Mouse (Mus musculus): ENCODE measurements around the gene Ewsr1. TPM values are rescaled to one million over a fixed set of nuclear protein-coding genes. Genes with fewer than 3 reads are reported as not detected.

The Ewsr1 gene
- polyA plus RNA-seq, 1 experiment, result 513 TPM

DNA sequence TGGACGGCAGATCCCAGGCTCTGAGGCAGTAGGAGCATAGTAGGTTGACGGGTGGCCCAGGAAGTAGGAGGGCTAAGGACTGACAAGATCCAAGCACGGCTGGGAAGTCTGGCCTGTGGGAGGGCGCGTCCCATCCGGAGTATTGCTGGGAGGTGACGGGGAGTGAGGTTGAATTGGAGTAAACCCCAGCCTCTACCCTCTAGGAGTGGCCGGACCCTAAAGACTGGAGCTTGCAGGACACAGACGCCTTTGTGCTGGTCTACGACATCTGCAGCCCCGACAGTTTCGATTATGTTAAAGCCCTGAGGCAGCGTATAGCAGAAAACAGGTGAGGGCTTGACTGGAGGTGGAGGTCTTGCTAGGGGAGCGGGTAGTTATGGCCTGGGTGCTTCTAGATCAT lies 39.8 kb downstream of the Ewsr1 start:
- no peak for DNase-seq (ENCODE audit: extremely low spot score in 1 of 2, low spot score in 1 of 2)

DNA sequence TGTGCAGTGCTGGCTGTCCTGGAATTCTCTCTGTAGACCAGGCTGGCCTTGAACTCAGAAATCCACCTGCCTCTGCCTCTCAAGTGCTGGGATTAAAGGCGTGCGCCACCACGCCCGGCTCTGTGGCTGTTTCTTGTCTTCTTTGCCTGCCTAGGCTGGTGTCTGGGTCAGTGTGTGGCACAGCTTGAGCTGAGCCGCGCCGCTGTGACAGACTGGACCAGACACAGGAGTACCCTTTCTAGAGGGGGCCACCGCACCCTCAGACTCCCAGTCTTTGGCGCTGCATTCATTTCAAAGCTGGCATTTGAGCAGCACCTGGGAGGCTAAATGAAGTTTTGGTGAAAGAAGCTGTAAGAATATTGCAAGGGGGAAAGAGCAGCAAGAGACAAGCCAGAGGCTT lies 40.3 kb downstream of the Ewsr1 start:
- DNase-seq (ENCODE audit: extremely low spot score in 1 of 2, low spot score in 1 of 2), result no peak

DNA sequence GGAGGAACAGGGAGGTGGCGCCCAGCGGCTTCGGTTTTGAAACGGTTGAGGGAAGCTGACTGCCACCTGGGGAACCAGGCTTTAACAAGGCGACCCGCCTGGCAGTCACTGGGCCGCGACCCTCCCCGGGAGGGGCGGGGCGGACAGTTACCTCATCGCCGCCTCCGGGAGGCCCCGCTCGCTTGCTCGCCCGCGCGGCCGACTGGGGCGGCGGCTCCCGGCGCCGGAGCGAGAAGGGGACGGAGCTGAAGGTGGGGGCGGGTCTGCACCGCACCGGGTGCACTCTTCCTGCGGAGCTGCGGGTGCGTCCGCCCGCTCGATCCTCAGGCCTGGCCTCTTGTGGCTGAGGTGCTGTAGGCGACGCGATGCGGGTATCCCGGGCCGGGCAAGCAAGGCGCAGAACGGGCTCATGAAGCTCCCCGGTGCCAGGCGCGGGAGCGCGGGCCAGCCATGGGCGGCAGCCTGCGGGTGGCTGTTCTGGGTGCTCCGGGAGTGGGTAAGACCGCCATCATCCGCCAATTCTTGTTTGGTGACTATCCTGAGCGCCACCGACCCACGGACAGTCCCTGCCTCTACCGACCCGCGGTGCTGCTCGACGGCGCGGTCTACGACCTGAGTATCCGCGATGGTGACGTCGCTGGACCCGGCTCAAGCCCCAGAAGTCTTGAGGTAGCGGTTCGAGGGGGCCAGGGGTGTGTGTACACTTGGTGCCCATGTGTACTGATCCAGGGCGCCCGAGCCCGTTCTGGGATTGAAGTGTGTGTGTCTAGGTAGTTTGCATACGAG lies 41.0 kb downstream of the Ewsr1 start, which contains the start of gene Rasl10a:
Gene Rasl10a, plus strand, starts transcription at position 273 of the 786 bp plus-strand sequence.
- DNase-seq (ENCODE audit: extremely low spot score in 1 of 2, low spot score in 1 of 2), result no peak

DNA sequence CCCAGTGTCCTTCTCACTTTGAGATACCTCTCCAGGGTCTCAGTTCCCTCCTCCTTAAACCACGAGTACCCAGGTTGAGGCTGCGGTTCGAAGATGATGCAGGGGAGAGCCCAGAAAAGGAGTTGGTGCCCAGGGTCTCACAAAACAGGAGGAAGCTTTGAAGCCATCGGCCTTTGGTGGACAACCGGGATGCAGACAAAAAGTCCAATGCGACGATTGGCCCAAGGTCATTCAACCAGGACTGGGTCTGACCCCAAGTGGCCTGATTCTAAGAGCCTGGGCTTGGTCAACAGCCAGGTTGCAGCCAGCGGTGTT lies 41.6 kb downstream of the Ewsr1 start:
- DNase-seq (ENCODE audit: extremely low spot score in 1 of 2, low spot score in 1 of 2), result no peak

DNA sequence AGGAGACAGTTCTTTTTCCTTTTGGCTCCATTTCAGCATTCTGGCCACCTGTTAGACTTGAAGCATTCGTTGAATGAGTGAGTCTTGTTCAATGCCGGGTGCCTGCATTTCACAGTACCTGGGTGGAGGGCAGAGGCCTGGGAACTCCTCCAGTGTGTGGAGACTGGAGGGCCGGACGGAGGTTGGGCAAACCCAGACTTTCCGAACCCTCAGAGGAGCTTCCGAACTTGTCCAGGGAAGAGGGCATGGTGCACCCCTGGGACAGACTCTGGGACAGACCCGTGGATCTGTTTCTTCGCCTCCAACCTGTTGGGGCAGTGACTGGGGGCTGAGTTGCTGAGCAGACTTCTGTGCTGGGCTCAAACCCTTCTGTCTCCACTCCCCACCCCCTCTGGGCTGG lies 42.0 kb downstream of the Ewsr1 start:
- DNase-seq (ENCODE audit: extremely low spot score in 1 of 2, low spot score in 1 of 2), result no peak

DNA sequence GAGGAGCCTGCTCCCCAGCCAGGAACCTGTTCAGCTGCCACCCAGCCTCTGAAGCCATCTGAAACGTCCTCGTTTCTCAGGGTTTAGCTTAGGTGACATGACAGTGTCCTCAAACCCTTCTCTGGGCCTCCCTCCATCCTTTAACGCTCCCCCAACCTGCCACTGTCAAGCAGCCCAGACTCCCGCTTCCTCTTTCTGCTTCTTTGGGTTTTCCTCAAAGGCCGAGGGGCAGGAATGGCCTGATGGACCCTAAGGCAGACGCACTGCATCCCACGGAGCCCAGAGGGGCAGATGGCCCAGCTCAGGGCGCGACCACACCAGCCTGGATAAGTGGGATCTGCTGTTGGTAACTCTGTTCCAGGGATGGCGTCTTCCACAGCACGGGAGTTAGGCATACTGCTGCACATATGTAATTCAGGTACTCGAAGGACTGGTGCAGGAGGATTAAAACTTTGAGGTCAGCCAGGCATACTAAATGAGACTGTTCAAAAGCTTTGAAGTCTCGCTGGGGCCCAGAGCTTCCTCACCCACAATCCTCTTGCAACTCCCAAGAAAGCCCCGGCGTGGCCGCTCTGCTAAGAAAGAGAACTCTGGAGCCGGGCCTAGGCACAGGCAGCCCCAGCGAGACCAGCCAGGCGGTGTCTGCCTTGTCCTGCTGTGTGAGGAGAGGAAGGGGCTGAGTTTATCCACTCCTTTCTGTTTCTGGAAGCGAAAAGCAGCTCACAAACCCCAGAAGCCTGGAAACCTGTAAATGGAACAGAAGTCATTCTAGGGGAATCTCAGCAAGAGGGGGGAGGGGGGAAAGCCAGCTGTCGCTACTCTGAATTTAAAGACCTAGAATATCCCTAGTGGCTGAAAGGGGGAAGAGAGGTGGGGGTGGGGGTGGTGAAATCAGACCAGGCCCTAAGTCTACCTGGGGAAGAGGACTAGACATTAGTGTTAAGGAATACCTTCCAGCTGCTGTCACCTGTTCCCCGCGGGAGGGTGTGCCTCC lies 42.8 kb downstream of the Ewsr1 start:
- DNase-seq (ENCODE audit: extremely low spot score in 1 of 2, low spot score in 1 of 2), result no peak

DNA sequence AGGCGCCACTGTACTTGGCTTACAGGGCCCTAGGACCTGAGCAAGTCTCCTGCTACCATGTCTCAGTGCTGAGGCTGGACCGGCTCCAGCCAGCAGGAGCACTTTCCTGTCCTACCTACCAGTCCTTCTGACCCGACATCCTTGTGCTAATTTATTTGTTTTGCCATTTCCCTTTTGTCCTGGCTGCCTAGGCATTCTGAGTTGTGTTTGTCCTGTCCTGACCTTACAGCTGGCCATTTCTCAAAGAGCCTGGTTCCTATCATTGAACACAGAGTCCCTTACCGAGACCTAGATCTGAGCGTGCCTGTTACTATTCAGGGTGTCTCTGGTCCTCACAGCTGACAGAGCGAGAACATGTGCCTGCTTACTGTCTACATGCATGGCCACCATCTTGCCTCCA lies 44.2 kb downstream of the Ewsr1 start:
- no peak for DNase-seq (ENCODE audit: extremely low spot score in 1 of 2, low spot score in 1 of 2)

DNA sequence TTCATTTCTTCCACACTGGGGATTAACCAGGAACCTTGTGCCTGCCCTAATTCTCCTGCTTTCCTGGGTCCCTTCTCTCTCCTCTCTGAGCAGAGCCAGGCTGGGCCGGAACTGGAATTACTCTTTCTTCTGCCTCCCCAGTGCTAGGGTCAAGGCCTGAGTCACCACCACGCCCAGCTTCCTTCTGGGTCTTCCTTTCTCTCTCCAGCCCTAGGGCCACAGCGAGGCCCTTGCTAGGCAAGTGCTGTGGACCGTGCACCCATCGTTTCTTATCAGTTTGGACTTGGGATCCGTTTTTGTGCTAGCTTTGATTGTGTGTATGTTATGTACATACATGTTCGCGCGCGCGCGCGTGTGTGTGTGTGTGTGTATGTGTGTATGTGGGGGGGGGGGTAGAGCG lies 44.9 kb downstream of the Ewsr1 start:
- no peak for DNase-seq (ENCODE audit: extremely low spot score in 1 of 2, low spot score in 1 of 2)

DNA sequence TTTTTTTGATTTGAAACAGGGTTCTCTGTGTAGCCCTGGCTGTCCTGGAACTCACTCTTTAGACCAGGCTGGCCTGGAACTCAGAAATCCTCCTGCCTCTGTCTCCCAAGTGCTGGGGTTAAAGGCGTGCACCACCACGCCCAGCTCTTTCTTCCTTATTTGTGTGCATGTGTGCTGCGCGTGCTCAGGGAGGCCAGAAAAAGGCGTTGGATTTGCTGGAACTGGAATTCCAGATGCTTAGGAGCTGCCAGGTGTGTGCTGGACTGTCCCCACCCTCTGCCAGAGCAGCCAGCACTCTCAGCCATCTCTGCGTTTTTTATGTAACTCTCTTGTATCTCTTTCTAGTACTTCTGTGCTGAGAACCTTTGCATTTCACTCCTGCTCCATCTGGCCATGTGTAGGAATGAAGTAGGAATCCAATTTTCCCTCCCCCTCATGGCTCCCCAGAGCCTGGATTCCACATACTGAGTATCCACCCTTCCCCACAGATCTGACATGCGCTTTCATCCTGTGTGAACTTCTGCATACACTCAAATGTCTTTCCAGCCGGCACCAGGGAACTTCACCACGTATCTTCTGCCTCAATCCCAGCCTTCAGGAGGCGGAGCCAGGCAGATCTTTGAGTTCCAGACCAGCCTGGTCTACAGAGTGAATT lies 46.7 kb downstream of the Ewsr1 start:
- DNase-seq (ENCODE audit: extremely low spot score in 1 of 2, low spot score in 1 of 2), result peak; percentile 85 to 86

DNA sequence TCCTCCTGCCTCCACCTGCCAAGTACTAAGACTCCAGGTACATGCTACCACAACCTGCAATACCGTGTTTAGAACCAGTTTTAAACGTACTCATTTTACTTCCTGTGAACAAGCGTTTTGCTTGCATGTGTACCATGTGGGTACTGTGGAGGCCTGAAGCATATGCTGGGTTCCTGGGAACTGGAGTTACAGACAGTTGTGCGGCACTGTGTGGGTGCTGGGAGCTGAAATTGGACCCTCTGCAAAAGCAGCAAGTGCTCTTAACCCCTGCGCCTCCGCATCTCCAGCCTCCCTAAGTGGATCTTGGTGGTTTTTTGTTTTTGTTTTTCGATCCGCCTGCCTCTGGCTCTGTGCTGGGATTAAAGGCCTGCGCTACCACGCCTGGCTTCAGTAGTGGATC lies 47.4 kb downstream of the Ewsr1 start:
- no peak for DNase-seq (ENCODE audit: extremely low spot score in 1 of 2, low spot score in 1 of 2)

DNA sequence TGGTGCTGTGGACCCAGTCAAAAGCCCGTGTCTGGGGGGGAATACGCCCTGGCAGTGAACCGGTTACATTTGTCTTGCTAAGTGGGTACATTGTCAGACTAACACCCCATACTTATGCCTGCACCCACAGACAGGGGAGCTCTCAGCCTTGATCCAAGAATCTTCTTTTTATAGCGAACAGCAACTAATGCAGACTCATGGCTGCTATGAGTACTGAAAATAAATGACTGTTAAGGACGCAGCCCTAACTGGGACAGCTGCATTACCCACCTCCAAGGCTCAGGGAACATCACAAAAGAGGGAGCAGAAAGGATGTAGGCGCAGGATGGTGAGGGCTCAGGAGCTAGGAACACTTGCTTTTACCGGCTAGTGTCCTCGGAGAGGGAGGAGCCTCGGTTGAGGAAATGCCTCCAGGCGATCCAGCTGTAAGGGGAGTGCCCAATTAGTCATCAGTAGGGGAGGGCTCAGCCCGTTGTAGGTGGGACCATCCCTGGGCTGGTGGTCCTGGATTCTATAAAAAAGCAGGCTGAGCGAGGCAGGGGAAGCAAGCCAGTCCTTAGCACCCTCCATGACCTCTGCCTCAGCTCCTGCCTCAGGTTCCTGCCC lies 52.6 kb downstream of the Ewsr1 start:
- DNase-seq (ENCODE audit: extremely low spot score in 1 of 2, low spot score in 1 of 2), result peak in 1 of 2 experiments; percentile 72

DNA sequence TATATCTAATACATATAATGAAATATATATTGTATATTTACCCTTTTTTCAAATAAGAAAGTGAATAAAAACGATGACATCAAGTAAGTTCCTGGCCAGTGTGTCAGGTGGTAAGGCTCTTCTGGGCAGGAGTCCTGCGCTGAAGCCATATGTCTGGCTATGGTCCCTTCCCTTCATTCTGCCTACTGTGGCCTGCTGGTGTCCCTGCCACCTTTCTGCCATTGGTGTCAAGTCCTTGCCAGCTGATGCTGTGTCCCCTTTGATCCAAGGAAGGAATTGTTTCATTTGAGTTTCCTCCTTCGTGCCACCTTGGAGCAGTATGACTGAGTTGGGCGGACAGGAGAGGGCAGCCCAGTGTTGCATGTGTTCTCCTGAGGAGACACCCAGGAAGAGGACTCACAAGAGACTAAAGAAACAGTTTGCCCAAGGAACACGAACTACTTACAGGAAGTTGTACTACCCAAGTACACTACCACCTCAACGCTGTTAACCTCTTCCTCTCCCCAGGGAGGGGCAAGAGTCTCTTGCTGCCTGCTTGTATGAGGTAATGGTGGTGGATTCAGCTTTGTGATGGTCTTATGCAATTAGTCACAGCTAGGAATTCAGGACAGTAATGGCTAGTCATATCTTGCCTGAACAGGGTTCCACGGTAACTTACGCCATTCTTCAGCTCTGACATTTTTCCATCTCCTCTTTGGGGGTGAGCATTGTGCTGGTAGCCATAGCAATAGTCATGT lies 56.3 kb downstream of the Ewsr1 start:
- no peak for DNase-seq (ENCODE audit: extremely low spot score in 1 of 2, low spot score in 1 of 2)

DNA sequence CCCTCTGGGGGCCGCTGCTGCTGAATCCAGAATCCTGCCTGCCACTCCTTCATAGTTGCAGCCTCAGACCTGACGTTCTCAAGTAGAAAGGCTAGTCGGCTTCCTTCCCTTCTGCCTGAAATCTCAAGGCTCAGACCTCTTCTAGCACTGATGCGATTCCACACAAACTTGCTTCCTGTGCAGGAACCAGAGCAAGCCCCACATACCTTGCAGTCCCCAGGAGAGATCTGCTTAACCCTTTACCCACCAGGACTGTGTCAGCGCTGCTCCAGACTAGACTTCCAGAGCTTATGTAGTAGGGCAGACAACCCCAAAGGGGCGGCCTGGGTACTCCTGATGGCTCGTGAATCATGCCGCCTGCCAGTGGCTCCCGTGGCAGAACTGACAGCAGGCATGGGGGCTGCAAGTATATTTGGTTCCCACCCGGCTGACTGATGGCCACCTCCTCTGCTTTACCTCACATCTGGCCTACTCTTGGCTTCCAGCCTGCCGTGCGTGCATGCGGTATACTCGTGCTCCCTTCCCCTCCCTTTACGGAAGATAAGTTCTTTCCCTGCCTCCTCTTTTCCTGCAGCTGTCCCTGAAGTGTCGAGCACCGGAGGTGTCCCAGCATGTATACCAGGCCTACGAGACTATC lies 57.8 kb downstream of the Ewsr1 start:
- peak; percentile 80 to 87 for DNase-seq (ENCODE audit: extremely low spot score in 1 of 2, low spot score in 1 of 2)

DNA sequence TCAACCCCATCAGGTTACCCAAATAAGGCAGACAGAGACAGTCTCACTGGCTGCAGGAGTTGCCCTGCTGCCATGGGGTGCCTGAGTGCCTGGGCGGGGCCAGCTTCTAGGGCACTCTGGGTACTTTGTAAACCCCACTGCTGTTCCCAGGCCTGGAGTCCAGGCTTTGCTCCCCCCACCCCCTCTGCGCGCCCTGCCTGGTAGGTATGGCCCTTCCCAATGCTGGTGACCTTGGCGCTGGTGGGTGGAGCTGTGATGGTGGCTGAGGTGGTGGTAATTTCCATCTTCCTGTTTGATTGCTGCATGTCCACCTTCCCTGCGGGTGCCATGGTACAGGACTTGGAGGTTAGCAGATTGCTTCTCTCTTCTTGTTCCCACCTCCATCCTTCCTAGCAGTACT lies 58.5 kb downstream of the Ewsr1 start:
- DNase-seq (ENCODE audit: extremely low spot score in 1 of 2, low spot score in 1 of 2), result no peak

DNA sequence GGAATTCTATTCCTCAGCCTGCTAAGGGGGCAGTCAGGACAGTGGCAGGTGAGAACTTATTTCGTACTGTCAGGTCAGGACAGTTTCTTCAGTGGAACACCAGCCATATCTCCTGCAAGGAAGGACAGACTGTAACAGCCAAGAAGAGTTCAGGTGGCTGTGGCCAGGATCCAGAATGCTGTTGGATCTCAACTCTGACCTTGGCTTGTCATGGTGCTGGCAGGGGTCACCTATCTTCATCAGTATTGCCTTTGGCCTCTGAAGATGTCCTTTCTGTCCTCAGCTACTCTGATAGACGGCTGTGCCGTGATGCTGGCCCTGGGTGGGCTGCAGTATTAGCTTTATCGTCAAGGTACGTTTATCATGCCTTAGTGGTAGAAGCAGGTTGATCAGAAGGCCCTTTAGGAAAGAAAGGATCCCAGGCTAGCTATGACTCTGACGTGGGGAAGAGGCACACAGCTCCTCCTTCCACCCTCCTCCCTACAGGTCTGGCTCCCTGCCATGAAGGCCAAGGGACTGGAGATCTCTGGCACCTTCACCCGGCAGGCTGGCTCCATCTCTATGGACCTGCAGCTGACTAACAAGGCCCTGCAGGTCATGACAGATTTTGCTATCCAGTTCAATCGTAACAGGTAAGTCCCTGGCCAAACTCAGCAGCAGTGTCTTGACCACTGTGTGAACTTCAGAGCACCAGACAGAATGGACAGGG lies 61.8 kb downstream of the Ewsr1 start:
- no peak for DNase-seq (ENCODE audit: extremely low spot score in 1 of 2, low spot score in 1 of 2)

DNA sequence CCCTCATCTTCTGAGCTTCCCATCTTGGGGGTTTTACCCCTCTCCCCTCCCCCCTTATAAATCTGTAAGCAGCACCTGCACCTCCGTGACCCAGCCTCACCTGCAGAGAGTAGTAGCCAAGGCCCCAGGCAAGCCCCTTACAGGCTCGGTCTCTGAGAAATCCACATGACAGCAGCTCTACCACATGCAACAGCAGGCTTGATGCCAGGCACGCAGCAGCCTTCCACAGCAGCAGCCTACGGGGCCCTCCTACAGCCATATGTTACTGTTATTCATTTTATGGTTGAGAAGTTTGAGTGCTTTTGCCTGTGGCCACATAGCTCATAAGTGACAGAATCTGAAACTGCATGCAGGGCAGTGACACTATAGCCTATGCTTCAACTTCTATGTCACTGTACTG lies 63.6 kb downstream of the Ewsr1 start:
- DNase-seq (ENCODE audit: extremely low spot score in 1 of 2, low spot score in 1 of 2), result peak; percentile 77 to 85

DNA sequence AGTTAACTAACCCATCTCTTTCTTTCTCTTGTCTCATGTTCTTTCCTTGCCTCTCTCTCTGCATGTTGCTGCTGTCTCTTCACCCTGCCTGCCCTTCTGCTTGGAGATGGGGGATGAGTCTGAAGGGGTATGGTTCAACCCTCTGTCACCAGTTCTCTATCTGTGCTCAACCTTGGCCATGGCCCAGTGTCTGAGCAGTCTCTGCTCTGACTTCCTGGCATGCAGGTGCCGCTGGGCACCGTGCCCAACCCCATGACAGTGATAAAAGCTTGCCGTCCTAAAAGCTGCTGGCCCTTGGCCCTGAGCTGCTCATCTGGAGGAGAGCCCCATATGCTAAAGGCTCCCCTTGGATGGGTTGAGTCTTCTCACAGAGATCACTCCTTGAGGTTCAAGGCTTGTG lies 65.9 kb downstream of the Ewsr1 start:
- DNase-seq (ENCODE audit: extremely low spot score in 1 of 2, low spot score in 1 of 2), result no peak

DNA sequence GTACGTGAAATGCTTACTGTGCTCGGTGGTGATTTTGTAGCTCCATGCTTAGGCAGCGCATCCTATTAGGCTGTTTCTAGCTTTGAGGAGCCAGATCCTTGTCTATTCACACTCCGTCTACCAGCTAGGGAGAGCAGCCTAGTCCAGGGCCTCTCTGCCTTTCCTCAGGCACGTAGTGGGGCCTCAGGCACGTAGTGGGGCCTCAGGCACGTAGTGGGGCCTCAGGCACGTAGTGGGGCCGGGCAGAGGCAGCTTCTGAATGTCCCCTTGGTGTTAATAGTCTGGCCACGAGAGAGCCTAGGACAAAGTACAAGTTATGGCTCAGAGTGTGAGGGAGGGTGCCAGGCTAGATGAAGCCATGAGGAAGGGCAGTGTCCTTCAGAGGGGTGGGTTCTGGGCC lies 66.4 kb downstream of the Ewsr1 start:
- DNase-seq (ENCODE audit: extremely low spot score in 1 of 2, low spot score in 1 of 2), result no peak

DNA sequence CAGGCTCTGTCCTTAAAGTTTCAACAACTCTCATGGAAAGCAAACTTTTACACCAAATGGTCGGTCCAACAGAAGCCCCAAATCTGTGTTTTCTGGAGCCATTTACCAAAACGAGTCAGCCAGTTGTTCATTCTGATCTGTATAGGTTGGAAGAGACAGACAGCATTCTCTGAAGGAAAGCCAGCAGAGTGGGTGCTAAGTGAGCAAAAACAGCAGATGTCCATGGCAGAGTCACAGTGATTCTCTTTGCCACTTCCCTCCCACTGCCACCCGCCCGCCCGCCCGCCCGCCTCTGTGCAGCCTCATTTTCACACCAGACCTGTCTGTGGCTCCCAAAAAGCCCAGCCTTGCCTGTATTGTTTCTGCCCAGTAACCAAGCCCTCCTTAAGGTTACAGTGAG lies 70.8 kb downstream of the Ewsr1 start:
- peak; percentile 67 to 82 for DNase-seq (ENCODE audit: extremely low spot score in 1 of 2, low spot score in 1 of 2)
